Mouse (Mus musculus) neural tube, embryonic 15.5 days (tissue): ENCODE measurements around the gene Wbp4. TPM values are rescaled to one million over a fixed set of nuclear protein-coding genes. Genes with fewer than 3 reads are reported as not detected.
"Not testable (repeated sequence)": the region's sequence is repeated elsewhere in the genome, so short reads cannot be mapped to it uniquely, and the experiment has no call there.

ENCODE experiments used
- ATAC-seq: fragments of 200-750 bp; cut with Nextera tagmentation; 2 replicates; pipeline ENCODE4 v1.8.0; 2017; ENCODE audit warnings: mild to moderate bottlenecking, moderate TSS enrichment, moderate library complexity; ENCODE audit not compliant: low FRiP score
- H3K27ac ChIP-seq: fragments of 300-500 bp; sonication (generic); replicated peaks from 2 replicates; pipeline ENCODE4 v1.5.1; 2015; ENCODE audit warnings: mild to moderate bottlenecking, inconsistent platforms
- H3K27me3 ChIP-seq: fragments of 300-500 bp; sonication (generic); replicated peaks from 2 replicates; pipeline ENCODE4 v1.6.1; 2015; ENCODE audit warnings: inconsistent platforms
- H3K36me3 ChIP-seq: fragments of 300-500 bp; sonication (generic); 2 replicates; pipeline ENCODE4 v1.6.1; 2015; ENCODE audit warnings: inconsistent platforms
- H3K4me1 ChIP-seq: fragments of 300-500 bp; sonication (generic); 2 replicates; pipeline ENCODE4 v1.6.1; 2015; ENCODE audit warnings: inconsistent platforms
- H3K4me2 ChIP-seq: fragments of 300-500 bp; sonication (generic); 2 replicates; pipeline ENCODE4 v1.6.1; 2015; ENCODE audit warnings: inconsistent platforms, mild to moderate bottlenecking, moderate library complexity
- H3K4me3 ChIP-seq: fragments of 300-500 bp; sonication (generic); replicated peaks from 2 replicates; pipeline ENCODE4 v1.5.1; 2015; ENCODE audit warnings: mild to moderate bottlenecking, inconsistent platforms
- H3K9ac ChIP-seq: fragments of 300-500 bp; sonication (generic); replicated peaks from 2 replicates; pipeline ENCODE4 v1.6.1; 2015; ENCODE audit warnings: mild to moderate bottlenecking, inconsistent platforms
- H3K9me3 ChIP-seq: fragments of 300-500 bp; sonication (generic); replicated peaks from 2 replicates; pipeline ENCODE4 v1.6.1; 2016; ENCODE audit warnings: inconsistent platforms
- WGBS: fragments of 180-500 bp; shearing (Covaris S2); methylation state at CpG from one replicate; pipeline ENCODE4 v1.1.7; 2015; ENCODE audit warnings: mixed read lengths; 5-methylcytosine and 5-hydroxymethylcytosine counted together
- polyA plus RNA-seq: library from polyadenylated mRNA; unstranded; fragments of >200 nt; fragmentation: Nextera tagmentation; extraction: Ambion mirVana; gene quantifications from 2 replicates; pipeline ENCODE4 v1.2.1, GENCODE M21; 2015

Wbp4 gene
- 40.0 and 41.8 TPM in 2 replicates for polyA plus RNA-seq

DNA sequence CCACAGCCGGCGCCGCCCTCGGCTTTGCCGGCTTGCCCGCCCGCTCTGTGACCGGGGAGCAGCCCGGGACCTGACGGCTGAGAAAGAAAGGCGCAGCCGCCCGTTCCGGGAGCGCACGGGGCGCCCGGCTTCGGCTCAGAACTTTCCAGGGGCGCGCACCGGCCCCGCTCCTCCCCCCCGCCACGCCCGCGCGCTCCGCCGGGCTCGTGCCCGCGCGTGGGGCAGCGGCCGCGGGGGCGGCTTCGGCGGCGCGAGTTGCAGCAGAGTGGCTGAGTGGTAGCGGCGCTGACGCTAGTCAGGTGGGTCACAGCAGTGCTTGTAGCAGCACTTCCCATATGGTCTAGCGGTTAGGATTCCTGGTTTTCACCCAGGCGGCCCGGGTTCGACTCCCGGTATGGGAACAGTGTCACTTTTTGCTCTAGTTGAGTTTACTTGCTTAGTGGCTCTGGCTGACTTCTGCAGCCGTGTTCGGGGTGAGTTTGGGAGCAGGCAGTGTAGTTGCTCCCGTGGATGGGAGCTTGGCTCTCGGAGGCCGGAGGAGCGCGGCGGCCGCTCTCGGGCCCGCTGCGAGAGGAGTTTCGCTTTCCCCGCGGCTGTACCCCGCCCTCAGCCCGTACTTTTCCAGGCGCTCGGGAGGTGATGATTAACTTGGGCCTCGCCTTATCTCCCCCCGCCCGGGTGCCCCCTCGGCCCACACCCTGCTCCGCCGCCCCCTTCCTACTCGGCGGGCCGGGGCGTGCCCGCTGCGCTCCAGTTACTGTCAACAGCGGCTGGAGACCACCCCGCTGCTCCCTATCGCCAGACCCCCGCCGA is at the start of gene Wbp4:
Wbp4 (minus strand) TSS at position 182 of the 813 bp plus-strand sequence.
- peaks cover 31% of the 10 kb centered on the region for H3K4me1 ChIP-seq
- H3K27ac ChIP-seq: peak within 1 kb of the TSS; percentile 100
- peak within 1 kb of the TSS; percentile 98 for H3K4me3 ChIP-seq
- under 1% methylated on average over 82 of the region's 86 CpGs for WGBS
- peak; percentile 95 for ATAC-seq
- H3K4me2 ChIP-seq: peak within 1 kb of the TSS; percentile 65
- H3K9me3 ChIP-seq: no peaks in the 10 kb centered on the region
- H3K27me3 ChIP-seq: no peaks in the 10 kb centered on the region
- peak within 1 kb of the TSS; percentile 97 for H3K9ac ChIP-seq
- H3K36me3 ChIP-seq: peaks cover 8% of the 10 kb centered on the region

DNA sequence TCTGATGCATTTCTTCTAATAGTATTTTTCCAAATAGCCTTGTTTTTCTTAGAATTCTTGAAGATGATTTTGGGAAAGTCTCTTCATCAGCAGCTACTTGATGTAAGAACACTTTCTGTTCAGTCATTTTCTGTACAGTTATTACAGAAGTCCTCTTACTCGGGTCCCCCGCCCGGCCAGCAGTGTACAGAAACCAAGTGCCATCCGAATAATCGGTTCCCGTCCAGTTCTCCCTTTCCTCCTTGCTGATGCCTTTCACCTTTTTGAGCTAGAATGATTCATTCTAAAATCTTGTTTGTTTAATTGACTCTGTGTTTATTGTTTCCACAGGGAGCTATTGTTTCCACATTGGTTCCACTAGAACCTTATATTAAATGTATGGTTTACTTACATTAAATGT is 49.4 kb upstream of the Wbp4 start:
- no peaks in the 10 kb centered on the region for H3K9me3 ChIP-seq
- H3K27me3 ChIP-seq: no peaks in the 10 kb centered on the region
- no peaks in the 10 kb centered on the region for H3K4me1 ChIP-seq
- 87% methylated on average over 6 of the region's 6 CpGs for WGBS
- H3K9ac ChIP-seq: no peak overlapping the region
- H3K4me3 ChIP-seq: no peak overlapping the region
- ATAC-seq: no peak
- H3K36me3 ChIP-seq: no peaks in the 10 kb centered on the region
- no peak overlapping the region for H3K4me2 ChIP-seq
- no peak overlapping the region for H3K27ac ChIP-seq

DNA sequence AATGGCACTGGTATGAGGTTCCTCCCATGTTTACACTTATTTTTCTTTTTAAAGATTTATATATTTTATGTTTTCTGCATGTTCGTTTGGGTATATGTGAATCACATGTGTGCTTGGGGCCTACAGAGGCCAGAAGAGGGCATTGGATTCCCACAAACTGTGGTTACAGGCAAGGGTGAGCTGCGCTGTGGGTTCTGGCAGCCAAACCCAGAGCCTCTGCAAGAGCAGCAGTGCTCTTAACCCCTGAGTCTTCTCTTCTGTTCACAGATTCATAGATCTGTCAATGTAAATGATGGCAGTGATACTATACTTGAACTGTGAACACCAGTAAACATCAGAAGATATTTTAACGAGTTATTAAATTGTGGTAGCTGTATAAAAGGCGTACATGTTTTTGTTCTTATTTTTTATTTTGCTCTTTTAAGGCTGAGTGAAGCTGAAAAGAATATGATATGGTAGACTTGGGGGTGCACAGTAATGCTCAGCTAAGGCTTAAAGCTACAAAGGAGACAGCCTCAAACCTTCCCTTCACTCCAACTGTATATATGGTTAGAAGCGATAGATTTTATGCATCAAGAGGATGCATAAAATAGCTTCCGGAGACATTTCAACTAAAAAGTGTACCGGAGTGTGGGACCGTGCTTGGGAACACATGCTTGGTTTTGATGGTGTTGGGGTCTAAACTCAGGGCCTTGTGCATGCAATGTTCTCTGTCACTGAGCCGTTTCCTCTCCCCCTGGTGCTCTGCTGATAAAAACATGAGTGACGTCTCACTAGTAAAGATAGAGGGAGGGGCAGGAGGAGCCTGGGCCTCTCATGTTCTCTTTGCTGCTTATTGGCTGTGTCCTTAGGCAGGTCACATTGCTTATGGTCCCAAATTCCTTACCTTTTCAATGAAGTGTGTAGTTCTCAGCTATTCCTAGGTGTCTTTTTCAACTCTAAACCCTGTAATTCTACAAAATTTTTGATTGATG is 48.5 kb upstream of the Wbp4 start:
- H3K4me1 ChIP-seq: no peaks in the 10 kb centered on the region
- H3K27me3 ChIP-seq: no peaks in the 10 kb centered on the region
- H3K9ac ChIP-seq: no peak overlapping the region
- no peaks in the 10 kb centered on the region for H3K36me3 ChIP-seq
- no peak overlapping the region for H3K27ac ChIP-seq
- 86% methylated on average over 10 of the region's 10 CpGs for WGBS
- ATAC-seq: no peak
- H3K4me3 ChIP-seq: no peak overlapping the region
- no peaks in the 10 kb centered on the region for H3K9me3 ChIP-seq
- H3K4me2 ChIP-seq: no peak overlapping the region

DNA sequence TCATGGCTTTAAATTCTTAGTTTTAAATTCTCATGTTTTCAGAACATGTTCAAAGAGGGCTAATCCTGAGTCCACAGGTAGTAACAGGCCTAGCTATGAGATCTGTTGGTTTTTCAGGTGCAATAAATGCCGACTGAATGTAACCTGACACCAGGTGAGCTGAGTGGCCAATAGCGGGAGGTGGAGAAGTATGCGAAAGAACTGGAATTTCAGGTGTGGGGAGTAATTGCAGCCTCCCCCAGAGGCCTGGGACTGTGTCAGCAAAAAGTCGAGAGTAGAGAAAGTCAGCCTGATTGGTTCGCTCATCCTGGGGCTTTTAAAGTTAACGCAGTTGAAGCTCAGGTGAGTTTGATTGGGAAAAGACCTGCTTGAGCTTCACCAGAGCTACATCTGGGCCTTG is 46.4 kb upstream of the Wbp4 start:
- no peak overlapping the region for H3K9ac ChIP-seq
- no peak overlapping the region for H3K4me3 ChIP-seq
- H3K27me3 ChIP-seq: no peaks in the 10 kb centered on the region
- no peak overlapping the region for H3K27ac ChIP-seq
- 60% methylated on average over 6 of the region's 6 CpGs for WGBS
- H3K4me1 ChIP-seq: no peaks in the 10 kb centered on the region
- no peak overlapping the region for H3K4me2 ChIP-seq
- H3K9me3 ChIP-seq: no peaks in the 10 kb centered on the region
- no peak for ATAC-seq
- no peaks in the 10 kb centered on the region for H3K36me3 ChIP-seq

DNA sequence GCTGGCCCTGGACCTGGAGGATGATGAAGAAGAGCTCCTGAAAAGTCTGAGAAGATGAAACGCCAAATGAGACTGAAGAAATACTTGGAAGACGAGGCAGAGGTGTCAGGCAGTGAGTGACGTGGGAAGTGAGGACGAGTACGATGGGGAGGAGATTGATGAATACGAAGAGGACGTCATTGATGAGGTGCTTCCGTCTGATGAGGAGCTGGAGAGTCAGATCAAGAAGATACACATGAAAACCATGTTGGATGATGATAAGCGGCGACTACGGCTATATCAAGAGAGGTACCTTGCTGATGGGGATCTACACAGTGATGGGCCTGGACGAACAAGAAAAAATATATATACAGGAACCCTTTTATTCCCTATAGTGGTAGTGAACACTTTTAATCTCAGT is 44.8 kb upstream of the Wbp4 start:
- not testable (repeated sequence) for H3K4me2 ChIP-seq, H3K9me3 ChIP-seq
- 92% methylated on average over 12 of the region's 12 CpGs for WGBS

DNA sequence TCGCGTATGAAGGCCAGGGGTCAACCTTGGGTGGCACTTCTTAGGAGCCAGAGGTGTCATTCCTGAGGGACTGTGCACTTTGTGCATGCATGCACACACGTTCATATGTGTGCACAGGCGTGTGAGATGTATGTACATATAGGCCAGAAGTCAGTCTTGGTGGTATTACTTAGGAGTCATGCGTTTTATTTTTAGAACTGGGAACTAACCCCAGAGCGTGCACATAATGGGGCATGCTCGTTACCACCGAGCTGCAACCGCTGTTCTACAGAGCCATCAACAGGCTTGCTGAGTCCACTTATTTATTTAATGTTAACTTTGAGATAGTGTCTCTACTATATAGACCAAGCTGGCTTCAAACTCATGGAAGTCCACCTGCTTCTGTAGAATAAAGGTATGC is 41.1 kb upstream of the Wbp4 start:
- Histone ChIP-seq H3K9ac (no peak overlapping the region), H3K4me1 (no peaks in the 10 kb centered on the region), H3K27me3 (no peaks in the 10 kb centered on the region), H3K9me3 (no peaks in the 10 kb centered on the region), H3K36me3 (no peaks in the 10 kb centered on the region), H3K4me3 (no peak overlapping the region), H3K27ac (no peak overlapping the region), H3K4me2 (no peak overlapping the region)
- WGBS: 91% methylated on average over 9 of the region's 9 CpGs
- no peak for ATAC-seq

More for the DNA sequence above, 44.8 kb upstream of the Wbp4 start:
- H3K4me3 ChIP-seq, H3K36me3 ChIP-seq, H3K4me1 ChIP-seq, ATAC-seq, H3K27ac ChIP-seq, H3K27me3 ChIP-seq, H3K9ac ChIP-seq: not testable (repeated sequence)

DNA sequence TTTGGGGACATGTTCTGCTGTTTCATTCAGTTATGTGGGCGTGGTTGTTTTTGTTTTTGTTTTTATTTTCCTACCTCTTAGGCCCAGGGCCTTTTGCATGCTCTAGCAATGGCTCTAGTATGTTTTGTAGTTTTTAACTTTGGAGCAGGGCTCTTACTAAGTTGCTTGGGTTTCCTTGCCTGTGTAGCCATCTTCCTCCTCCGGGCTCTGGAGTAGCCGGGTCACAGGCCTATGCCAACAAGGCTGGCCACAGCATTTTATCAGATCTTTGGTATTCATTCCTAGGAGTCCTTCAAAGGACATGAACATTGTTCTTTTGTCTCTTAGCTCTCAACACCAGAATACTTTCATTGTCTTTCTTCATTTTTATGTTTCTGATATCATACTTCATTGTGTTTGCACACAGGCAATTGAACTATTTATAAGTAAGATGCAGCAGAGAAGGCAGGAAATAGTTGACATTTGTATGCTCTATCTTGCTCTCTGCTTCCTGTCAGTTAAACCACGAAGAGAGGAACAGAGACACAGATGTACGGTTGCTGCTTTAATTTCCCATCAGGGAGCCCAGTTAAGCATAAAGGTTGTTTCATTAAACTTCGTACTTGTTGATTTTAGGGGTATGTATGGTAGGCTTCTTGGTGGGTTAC is 40.3 kb upstream of the Wbp4 start:
- H3K27me3 ChIP-seq: no peaks in the 10 kb centered on the region
- no peaks in the 10 kb centered on the region for H3K4me1 ChIP-seq
- 72% methylated on average over 6 of the region's 6 CpGs for WGBS
- no peak overlapping the region for H3K4me3 ChIP-seq
- no peak overlapping the region for H3K4me2 ChIP-seq
- no peaks in the 10 kb centered on the region for H3K36me3 ChIP-seq
- no peak overlapping the region for H3K27ac ChIP-seq
- no peaks in the 10 kb centered on the region for H3K9me3 ChIP-seq
- H3K9ac ChIP-seq: no peak overlapping the region
- ATAC-seq: no peak

DNA sequence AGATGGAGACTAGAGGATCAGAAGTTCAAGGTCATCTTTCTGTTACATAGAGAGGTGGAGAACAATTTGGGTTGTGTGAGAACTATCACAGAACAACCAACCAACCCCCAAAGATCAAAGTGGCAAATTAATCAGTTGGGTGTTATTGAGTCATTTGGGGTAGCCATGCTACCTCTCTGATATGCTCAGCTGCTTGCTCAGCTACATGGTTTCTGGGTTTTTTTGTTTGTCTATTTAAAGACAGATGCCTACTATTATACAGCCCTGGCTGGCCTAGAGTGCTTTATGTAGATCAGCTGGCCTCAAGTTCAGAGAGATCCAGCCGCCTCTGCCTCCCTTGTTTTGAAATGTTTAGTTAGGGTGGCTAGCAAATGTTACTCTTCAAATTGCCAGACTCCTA is 39.7 kb upstream of the Wbp4 start:
- Histone ChIP-seq H3K4me3 (no peak overlapping the region), H3K4me2 (no peak overlapping the region), H3K27ac (no peak overlapping the region), H3K36me3 (no peaks in the 10 kb centered on the region), H3K4me1 (no peaks in the 10 kb centered on the region), H3K9me3 (no peaks in the 10 kb centered on the region), H3K9ac (no peak overlapping the region), H3K27me3 (no peaks in the 10 kb centered on the region)
- no peak for ATAC-seq
- WGBS: 87% methylated on average over 1 of the region's 1 CpGs

DNA sequence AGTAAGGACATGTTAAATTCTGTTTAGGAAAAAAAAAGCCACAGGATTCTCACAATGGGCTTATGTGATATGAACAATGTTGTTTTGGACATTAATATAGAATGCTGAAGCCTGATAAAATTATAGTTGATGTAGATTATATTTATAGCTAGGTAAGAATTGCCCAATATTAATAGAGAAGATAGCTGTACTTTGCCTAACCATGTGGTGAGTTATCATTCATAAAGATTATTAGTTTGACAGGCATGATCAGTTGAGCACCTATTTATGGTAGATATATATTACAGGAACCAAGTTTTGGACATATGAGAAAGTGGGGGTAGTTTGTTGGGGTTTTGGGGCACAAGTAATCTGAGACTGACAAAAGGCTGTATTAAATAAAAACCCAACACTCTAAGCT is 39.3 kb upstream of the Wbp4 start:
- H3K27me3 ChIP-seq: no peaks in the 10 kb centered on the region
- no peak for ATAC-seq
- H3K9me3 ChIP-seq: no peaks in the 10 kb centered on the region
- H3K27ac ChIP-seq: no peak overlapping the region
- H3K36me3 ChIP-seq: no peaks in the 10 kb centered on the region
- H3K4me2 ChIP-seq: no peak overlapping the region
- no peaks in the 10 kb centered on the region for H3K4me1 ChIP-seq
- H3K4me3 ChIP-seq: no peak overlapping the region
- no peak overlapping the region for H3K9ac ChIP-seq

DNA sequence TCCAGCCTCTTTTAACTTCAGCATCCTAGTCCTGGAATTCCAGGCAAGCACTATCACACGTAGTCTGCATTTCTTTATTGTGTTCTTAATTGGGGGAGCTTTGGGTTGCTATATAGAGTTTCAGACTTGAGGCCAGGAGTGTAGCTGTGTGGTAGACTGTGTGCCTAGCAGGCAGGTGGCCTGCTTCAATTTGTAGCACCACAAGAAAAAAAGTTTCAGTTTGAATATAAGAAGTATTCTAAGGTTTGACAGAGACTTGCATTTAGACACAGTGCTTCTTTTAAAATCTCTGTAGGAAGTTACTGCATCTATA is 38.3 kb upstream of the Wbp4 start:
- Histone ChIP-seq H3K4me1 (no peaks in the 10 kb centered on the region), H3K27me3 (no peaks in the 10 kb centered on the region), H3K36me3 (no peaks in the 10 kb centered on the region), H3K4me2 (no peak overlapping the region), H3K4me3 (no peak overlapping the region), H3K9ac (no peak overlapping the region), H3K27ac (no peak overlapping the region), H3K9me3 (no peaks in the 10 kb centered on the region)
- ATAC-seq: no peak
- 51% methylated on average over 1 of the region's 1 CpGs for WGBS

DNA sequence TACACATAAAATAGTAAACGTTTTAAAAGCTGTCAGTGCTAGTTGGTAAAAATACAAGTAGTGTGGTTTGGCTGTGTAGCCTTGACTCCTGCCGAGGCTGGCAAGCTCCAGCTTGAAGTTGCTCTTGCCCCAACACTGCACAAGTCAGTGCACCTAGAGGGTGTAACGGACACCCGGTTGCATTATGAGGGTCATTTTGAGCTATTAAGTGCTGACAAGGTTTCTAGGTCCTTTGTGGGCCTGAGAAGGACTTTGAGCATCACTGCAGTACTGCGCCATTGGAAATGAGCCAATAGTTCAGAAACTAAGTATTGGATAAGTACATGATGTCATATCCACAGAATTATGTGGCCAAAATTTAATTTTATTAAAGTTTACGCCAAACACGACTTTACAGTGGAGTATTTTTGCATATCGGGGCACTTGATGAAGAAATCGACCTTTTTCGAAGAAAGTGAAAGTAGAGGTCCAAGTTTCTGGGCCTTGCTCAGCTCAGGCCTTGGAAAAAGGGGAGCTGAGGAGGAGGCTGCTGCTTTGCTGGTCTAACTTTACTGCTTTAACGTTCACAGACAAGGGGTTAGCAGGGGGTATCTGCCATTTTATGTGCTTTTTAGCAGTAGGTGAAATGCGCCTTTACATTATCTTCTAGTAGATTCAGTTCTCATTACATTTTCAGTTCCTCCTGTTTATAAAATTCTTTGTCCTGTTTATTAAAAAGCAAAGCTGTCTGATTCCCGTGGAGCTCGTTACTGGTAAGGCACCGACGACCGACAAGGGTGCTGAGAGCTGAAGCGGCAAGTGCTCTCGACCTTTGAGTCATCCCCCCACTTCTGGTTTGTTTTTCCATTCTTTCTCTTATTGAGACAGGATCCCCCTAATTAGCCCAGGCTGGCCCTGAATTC is 37.7 kb upstream of the Wbp4 start:
- no peak for ATAC-seq

More for the DNA sequence above, 37.7 kb upstream of the Wbp4 start:
- Histone ChIP-seq H3K4me1 (no peaks in the 10 kb centered on the region), H3K36me3 (no peaks in the 10 kb centered on the region), H3K4me3 (no peak overlapping the region), H3K9me3 (no peaks in the 10 kb centered on the region), H3K4me2 (no peak overlapping the region), H3K9ac (no peak overlapping the region), H3K27ac (no peak overlapping the region), H3K27me3 (no peaks in the 10 kb centered on the region)
- WGBS: 68% methylated on average over 19 of the region's 19 CpGs
